Mouse (Mus musculus): ENCODE measurements at regions not wholly inside any gene's neighbourhood (a gene's known extent, or its start where the extent isn't known, plus 50 kb on each side); places are given as distances from the start of the nearest gene placed in this dataset.

- DNase-seq: peak; percentile 39
Measured at GRCm38 (mm10) chr3:115766153-115766552, 51.3 kb upstream of the S1pr1 start.

DNA sequence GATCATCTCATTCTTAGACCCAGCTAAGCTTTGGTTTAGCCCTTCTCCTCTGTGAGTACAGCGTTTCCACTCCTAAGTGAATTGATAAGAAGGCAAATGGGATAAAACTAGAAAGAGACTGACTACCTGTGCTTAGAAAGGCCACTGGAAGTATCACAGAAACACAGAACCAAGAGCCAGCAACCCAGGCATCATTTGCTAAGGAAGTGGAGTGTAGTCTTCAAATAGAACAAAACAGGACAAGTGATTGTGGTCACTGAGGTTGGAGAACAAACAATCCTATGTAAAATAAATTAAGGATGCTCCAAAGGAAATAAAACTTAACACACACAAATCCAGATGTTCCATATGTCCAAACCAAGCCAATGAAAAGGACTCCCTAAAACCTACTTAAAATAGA is 53.4 kb upstream of the S1pr1 start:
- DNase-seq: no peak

GRCm38 (mm10) chr3:115768761-115769530 is 54.1 kb upstream of the S1pr1 start:
- DNase-seq: peak; percentile 57

- DNase-seq: no peak
Measured at GRCm38 (mm10) chr3:115772676-115773075, 57.8 kb upstream of the S1pr1 start.

GRCm38 (mm10) chr3:115774321-115774720 is 59.4 kb upstream of the S1pr1 start:
- DNase-seq: no peak

DNA sequence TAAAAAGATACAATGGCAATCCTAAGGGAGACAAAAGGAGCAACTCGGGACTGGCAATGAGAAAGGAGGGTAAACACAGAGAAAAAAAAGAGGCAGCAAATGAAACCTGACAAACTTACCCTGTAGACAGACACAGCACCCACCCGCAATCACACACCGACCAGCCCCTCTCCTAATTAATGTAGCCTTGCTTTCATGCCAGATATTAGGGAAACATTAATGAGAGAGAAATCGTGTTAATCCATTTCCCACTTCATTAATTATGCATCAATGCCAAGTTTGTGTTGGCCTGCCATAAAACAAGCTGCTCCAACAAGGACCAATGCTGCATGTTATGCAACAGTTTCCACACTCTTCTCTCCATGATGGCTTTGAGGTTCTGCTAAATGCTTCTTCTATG is 59.9 kb upstream of the S1pr1 start:
- DNase-seq: no peak

GRCm38 (mm10) chr3:115779144-115779890 is 64.4 kb upstream of the S1pr1 start:
- DNase-seq: no peak

DNA sequence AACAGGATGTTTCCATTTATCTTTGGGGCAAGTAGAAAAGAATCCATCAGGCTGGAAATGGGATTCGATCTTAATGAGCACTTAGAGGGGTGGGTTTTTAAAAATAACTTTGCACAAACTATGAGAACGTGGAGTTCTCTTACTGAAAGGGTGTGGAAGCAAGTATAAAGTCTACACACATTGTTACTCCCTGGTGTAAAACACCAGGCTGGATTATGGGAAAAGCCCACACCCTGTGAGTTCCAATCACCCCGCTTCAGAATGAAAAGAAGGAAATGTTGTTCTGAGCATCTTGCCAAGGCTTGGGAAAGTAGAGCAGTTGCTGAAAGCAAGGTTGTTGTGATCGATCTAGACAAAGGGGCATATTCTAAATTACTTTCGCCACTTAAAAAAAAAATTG is 65.0 kb upstream of the S1pr1 start:
- DNase-seq: no peak

GRCm38 (mm10) chr3:115782726-115783125 is 67.9 kb upstream of the S1pr1 start:
- no peak for DNase-seq

DNA sequence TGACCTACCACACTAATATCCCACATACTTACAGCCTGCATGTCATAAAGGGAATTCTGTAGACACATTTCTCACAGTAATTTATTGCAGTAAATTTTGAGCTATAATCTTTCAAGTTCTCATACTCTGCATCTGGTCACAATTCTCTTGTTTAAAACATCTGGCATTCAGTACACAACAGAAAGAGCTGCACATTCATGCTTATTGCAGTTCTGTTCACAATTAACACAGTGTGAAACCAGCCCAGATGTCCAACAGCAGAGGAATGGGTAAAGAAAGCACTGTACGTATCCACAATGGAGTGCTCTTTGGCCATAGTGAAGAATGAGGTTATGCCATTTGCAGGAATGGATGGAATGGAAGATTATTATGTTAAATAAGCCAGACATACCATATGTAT is 72.5 kb upstream of the S1pr1 start:
- no peak for DNase-seq

GRCm38 (mm10) chr3:115788525-115788924 is 73.7 kb upstream of the S1pr1 start:
- DNase-seq: no peak

GRCm38 (mm10) chr3:115789063-115789462 is 74.2 kb upstream of the S1pr1 start:
- DNase-seq: no peak

DNA sequence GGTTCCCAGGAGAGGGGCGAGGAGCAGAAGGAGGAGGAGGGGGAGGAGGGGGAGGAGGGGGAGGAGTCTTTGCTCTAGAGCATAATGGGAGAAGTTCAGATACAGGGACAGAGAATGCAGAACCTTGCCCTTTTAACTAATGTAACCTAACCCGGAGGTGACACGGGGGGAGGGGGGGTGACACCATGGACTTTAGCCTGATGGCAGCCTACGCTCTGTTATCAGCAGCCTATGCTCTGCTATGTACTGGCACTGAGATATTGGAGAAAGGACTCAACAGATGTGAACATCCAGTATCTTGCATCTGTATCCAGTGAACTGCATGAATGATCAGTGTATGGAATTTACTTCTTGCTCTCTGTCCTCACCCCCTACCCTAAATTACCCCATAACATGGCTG is 77.7 kb upstream of the S1pr1 start:
- no peak for DNase-seq

DNA sequence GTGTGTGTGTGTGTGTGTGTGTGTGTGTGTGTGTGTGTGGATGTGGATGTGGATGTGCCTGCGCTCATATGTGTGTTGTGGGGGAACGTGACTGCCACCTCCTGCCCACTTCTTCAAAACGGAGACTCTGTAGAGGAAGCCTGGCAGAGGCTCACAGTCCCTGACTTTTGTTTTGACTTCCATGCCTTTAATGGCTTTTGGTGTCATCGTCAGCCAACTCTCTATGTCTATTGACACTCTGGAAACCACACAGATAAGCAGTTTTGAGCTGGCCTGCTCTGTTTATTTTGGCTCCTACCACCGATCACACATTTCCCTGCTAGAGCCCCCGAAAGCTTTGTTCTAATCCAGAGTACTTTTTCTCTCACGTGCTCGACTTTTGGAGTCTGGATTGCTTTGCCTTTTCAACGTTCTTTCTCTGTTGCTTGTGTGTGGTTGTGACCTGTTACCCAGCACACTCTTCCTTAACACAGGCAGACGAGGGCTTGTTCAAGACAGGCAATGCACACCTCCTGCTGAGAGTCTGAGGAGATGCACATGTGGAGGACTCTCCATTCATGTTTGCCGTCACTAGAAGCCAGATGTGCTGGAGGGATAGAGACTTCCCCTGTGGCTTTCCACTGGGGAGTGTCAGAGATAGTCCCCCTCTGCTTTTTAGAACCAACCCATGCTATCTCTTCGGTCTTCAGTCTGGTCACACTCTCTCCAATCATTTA is 78.6 kb upstream of the S1pr1 start:
- peak; percentile 31 for DNase-seq

DNA sequence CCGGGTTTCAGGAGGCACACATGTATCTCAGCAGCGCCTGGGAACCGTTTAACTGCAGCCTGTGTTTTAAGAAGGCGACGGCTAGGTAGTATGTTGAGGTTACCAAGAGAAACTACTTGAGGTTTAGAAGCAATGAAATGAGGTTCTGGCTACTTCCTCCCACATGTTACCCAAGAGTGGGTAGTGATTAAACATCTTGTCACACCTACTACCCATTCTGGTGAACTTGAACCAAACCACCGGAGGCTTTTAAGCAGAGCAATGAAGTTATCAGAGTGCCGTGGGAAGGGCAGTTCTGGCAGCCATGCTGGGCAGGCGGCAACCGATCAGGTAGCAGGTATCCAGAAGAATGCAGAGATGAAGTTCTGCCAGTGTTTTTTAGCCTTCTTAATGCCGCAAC is 84.5 kb upstream of the S1pr1 start:
- no peak for DNase-seq

- no peak for DNase-seq
Measured at GRCm38 (mm10) chr3:115799981-115800380, 85.1 kb upstream of the S1pr1 start.

DNA sequence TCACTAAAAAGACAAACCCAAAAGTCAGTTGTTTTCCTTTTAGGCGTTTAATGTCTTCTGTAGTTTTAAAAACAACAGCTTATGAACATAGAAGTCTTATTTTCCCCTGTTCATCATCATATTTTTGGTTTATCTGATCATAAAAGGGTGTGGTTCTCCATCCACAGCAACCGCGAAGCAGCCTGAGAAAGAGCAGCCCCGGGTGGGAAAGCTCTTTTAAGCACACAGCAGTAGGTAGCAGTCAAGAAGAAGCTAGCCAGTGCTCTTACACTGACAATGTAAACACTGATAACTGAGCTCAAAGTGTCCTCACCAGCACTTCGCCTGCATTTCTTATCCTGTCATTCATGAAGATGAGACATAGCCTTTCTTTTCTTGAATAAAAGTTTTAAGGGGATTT is 86.0 kb upstream of the S1pr1 start:
- no peak for DNase-seq

GRCm38 (mm10) chr3:115801581-115802200 is 85.9 kb upstream of the Dph5 start:
- no peak for DNase-seq

- no peak for DNase-seq
Measured at GRCm38 (mm10) chr3:115804616-115805015, 83.0 kb upstream of the Dph5 start.

GRCm38 (mm10) chr3:115807032-115807431 is 80.6 kb upstream of the Dph5 start:
- no peak for DNase-seq

- peak; percentile 40 for DNase-seq
Measured at GRCm38 (mm10) chr3:115815168-115815567, 72.5 kb upstream of the Dph5 start.

DNA sequence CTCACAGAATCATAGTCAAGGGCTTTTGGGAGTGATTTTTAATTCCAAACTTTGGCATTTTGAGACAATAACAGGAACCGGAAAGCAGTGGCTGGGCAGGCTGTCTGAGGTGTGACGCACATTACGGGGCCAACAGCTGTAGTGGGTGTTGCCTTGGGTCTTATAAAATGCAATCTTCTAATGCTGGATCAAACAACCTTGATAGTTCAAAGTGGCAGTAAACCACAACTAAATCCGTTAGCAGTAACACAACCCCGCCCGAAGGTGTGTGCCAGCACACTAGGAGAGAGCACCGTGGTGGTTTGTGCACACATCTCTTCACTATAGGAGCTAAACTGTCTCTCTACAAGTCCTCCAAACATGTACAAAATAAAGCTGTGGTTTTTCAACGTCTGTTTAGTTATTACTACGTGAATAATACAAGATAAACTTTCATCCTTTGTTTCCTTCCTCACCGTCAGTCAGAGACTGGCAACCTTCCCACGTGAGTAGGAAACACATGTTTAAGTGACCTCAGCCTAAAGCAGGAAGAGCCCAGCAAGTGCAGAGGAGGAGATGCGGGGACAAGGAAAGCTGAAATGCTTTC is 72.0 kb upstream of the Dph5 start:
- DNase-seq: peak; percentile 51
